Mouse (Mus musculus): ENCODE results near the gene Tmem248. TPM values are rescaled to one million over a fixed set of nuclear protein-coding genes. Genes with fewer than 3 reads are reported as not detected.
"Not testable (repeated sequence)": the region's sequence is repeated elsewhere in the genome, so short reads cannot be mapped to it uniquely, and the experiment has no call there.

The Tmem248 gene
- polyA plus RNA-seq, 1 experiment from 2014 or later = 47.0 TPM

GRCm38 (mm10) chr5:130241426-130241825 is 24.5 kb downstream of the Tmem248 start:
- H3K4me2 ChIP-seq (replicated peaks; ENCODE audit: low read depth) = no peak overlapping the region
- WGBS = 92% methylated on average over 12 of the region's 12 CpGs
- ATAC-seq = no peak
- no peaks in the 10 kb centered on the region for H3K27me3 ChIP-seq (replicated peaks; ENCODE audit: control insufficient read depth, insufficient read depth, low read length)
- no peak overlapping the region for H3K4me3 ChIP-seq (ENCODE audit: low read depth, low read length)
- H3K36me3 ChIP-seq (ENCODE audit: control insufficient read depth, insufficient read depth) = peaks cover 93% of the 10 kb centered on the region
- H3K9ac ChIP-seq (ENCODE audit: low read depth, low read length) = no peak overlapping the region
- TF ChIP-seq CTCF (IDR thresholded peaks at IDR 0.05; ENCODE audit: low read depth) = no peak
- no peaks in the 10 kb centered on the region for H3K9me3 ChIP-seq (ENCODE audit: control insufficient read depth)
- no peak overlapping the region for H3K27ac ChIP-seq (ENCODE audit: low read depth, low read length)
- H3K4me1 ChIP-seq (replicated peaks; ENCODE audit: control insufficient read depth, insufficient read depth, low read length) = no peaks in the 10 kb centered on the region

GRCm38 (mm10) chr5:130247823-130248222 is 30.9 kb downstream of the Tmem248 start:
- H3K9me3 ChIP-seq (ENCODE audit: control insufficient read depth) = no peaks in the 10 kb centered on the region
- H3K4me3 ChIP-seq (ENCODE audit: low read depth, low read length) = no peak overlapping the region
- ATAC-seq = no peak
- H3K4me2 ChIP-seq (replicated peaks; ENCODE audit: low read depth) = no peak overlapping the region
- no peak for TF ChIP-seq CTCF (IDR thresholded peaks at IDR 0.05; ENCODE audit: low read depth)
- H3K36me3 ChIP-seq (ENCODE audit: control insufficient read depth, insufficient read depth) = peaks cover 94% of the 10 kb centered on the region
- WGBS = 70% methylated on average over 5 of the region's 5 CpGs
- no peaks in the 10 kb centered on the region for H3K4me1 ChIP-seq (replicated peaks; ENCODE audit: control insufficient read depth, insufficient read depth, low read length)
- no peaks in the 10 kb centered on the region for H3K27me3 ChIP-seq (replicated peaks; ENCODE audit: control insufficient read depth, insufficient read depth, low read length)
- H3K27ac ChIP-seq (ENCODE audit: low read depth, low read length) = peak overlapping the region; percentile 15; the same call in 1 of the 2 replicates
- no peak overlapping the region for H3K9ac ChIP-seq (ENCODE audit: low read depth, low read length)

- ATAC-seq = no peak
- no peaks in the 10 kb centered on the region for H3K9me3 ChIP-seq (ENCODE audit: control insufficient read depth)
- WGBS = 6% methylated on average over 19 of the region's 19 CpGs
- H3K36me3 ChIP-seq (ENCODE audit: control insufficient read depth, insufficient read depth) = peaks cover 39% of the 10 kb centered on the region
- H3K27me3 ChIP-seq (replicated peaks; ENCODE audit: control insufficient read depth, insufficient read depth, low read length) = no peaks in the 10 kb centered on the region
- H3K9ac ChIP-seq (ENCODE audit: low read depth, low read length) = peak overlapping the region; percentile 89
- H3K27ac ChIP-seq (ENCODE audit: low read depth, low read length) = peak overlapping the region; percentile 93
- H3K4me3 ChIP-seq (ENCODE audit: low read depth, low read length) = peak overlapping the region; percentile 77
- peak; percentile 74 for TF ChIP-seq CTCF (IDR thresholded peaks at IDR 0.05; ENCODE audit: low read depth)
- peak overlapping the region; percentile 70 for H3K4me2 ChIP-seq (replicated peaks; ENCODE audit: low read depth)
- no peaks in the 10 kb centered on the region for H3K4me1 ChIP-seq (replicated peaks; ENCODE audit: control insufficient read depth, insufficient read depth, low read length)
Observed at GRCm38 (mm10) chr5:130254164-130255016, 37.5 kb downstream of the Tmem248 start.

- H3K4me2 ChIP-seq (replicated peaks; ENCODE audit: low read depth) = peak within 1 kb of the TSS; percentile 71
- peak within 1 kb of the TSS; percentile 93 for H3K27ac ChIP-seq (ENCODE audit: low read depth, low read length)
- WGBS = under 1% methylated on average over 52 of the region's 52 CpGs
- peaks cover 32% of the 10 kb centered on the region for H3K36me3 ChIP-seq (ENCODE audit: control insufficient read depth, insufficient read depth)
- peak within 1 kb of the TSS; percentile 77 for H3K4me3 ChIP-seq (ENCODE audit: low read depth, low read length)
- H3K9me3 ChIP-seq (ENCODE audit: control insufficient read depth) = no peaks in the 10 kb centered on the region
- ATAC-seq = peak; percentile 84
- TF ChIP-seq CTCF (IDR thresholded peaks at IDR 0.05; ENCODE audit: low read depth) = peak; percentile 20
- no peaks in the 10 kb centered on the region for H3K27me3 ChIP-seq (replicated peaks; ENCODE audit: control insufficient read depth, insufficient read depth, low read length)
- H3K4me1 ChIP-seq (replicated peaks; ENCODE audit: control insufficient read depth, insufficient read depth, low read length) = no peaks in the 10 kb centered on the region
- peak within 1 kb of the TSS; percentile 89 for H3K9ac ChIP-seq (ENCODE audit: low read depth, low read length)
Observed at GRCm38 (mm10) chr5:130255017-130255720, 38.3 kb downstream of the Tmem248 start, which contains the start of the genes Sbds and Tyw1. TSS of gene Sbds (minus strand) at chr5:130255530. TSS of gene Tyw1 (plus strand) at chr5:130255619.

GRCm38 (mm10) chr5:130255799-130256525 is 39.1 kb downstream of the Tmem248 start:
- WGBS = 20% methylated on average over 20 of the region's 20 CpGs
- not testable (repeated sequence) for H3K9ac ChIP-seq (ENCODE audit: low read depth, low read length); H3K4me1 ChIP-seq (replicated peaks; ENCODE audit: control insufficient read depth, insufficient read depth, low read length); H3K27me3 ChIP-seq (replicated peaks; ENCODE audit: control insufficient read depth, insufficient read depth, low read length); H3K9me3 ChIP-seq (ENCODE audit: control insufficient read depth)
- Histone ChIP-seq H3K27ac (ENCODE audit: low read depth, low read length) (peak overlapping the region; percentile 41; the same call in 1 of the 2 replicates), H3K4me2 (replicated peaks; ENCODE audit: low read depth) (peak overlapping the region; percentile 71), H3K4me3 (ENCODE audit: low read depth, low read length) (peak overlapping the region; percentile 77), H3K36me3 (ENCODE audit: control insufficient read depth, insufficient read depth) (peaks cover 25% of the 10 kb centered on the region)
- TF ChIP-seq CTCF (IDR thresholded peaks at IDR 0.05; ENCODE audit: low read depth) = peak; percentile 36
- ATAC-seq = peak; percentile 12; the same call in 1 of the 2 replicates

Measured in intestine, postnatal 0 days (tissue).